Mouse (Mus musculus) midbrain, postnatal 0 days (tissue): Measurements from ENCODE around the gene Tnfsf13b. TPM values are rescaled to one million over a fixed set of nuclear protein-coding genes. Genes with fewer than 3 reads are reported as not detected.

ENCODE experiments used
- ATAC-seq: fragments of 200-750 bp; cut with Nextera tagmentation; 2 replicates; pipeline ENCODE4 v1.8.0; 2017; ENCODE audit warnings: moderate number of reproducible peaks, mild to moderate bottlenecking, moderate TSS enrichment, moderate library complexity; ENCODE audit not compliant: low FRiP score
- DNase-seq: peaks from one replicate; pipeline ENCODE4 v3.0.0-alpha.2; 2015; ENCODE audit warnings: low spot score
- H3K27ac ChIP-seq: fragments of 300-500 bp; sonication (generic); 2 replicates; pipeline ENCODE4 v1.5.1; 2014; ENCODE audit warnings: low read depth, mild to moderate bottlenecking, low read length, mixed read lengths
- H3K27me3 ChIP-seq: fragments of 300-500 bp; sonication (generic); 2 replicates; pipeline ENCODE4 v1.6.1; 2014; ENCODE audit warnings: low read length, control low read depth, mixed read lengths; ENCODE audit not compliant: insufficient read depth
- H3K36me3 ChIP-seq: fragments of 300-500 bp; sonication (generic); 2 replicates; pipeline ENCODE4 v1.6.1; 2014; ENCODE audit warnings: low read length, control low read depth, mixed read lengths; ENCODE audit not compliant: insufficient read depth
- H3K4me1 ChIP-seq: fragments of 300-500 bp; sonication (generic); 2 replicates; pipeline ENCODE4 v1.6.1; 2014; ENCODE audit warnings: mild to moderate bottlenecking, control low read depth, antibody characterized with exemption, low read length, mixed read lengths; ENCODE audit not compliant: insufficient read depth
- H3K4me2 ChIP-seq: fragments of 300-500 bp; sonication (generic); 2 replicates; pipeline ENCODE4 v1.6.1; 2014; ENCODE audit warnings: low read depth, mild to moderate bottlenecking, low read length, mixed read lengths; ENCODE audit not compliant: poor library complexity, severe bottlenecking
- H3K4me3 ChIP-seq: fragments of 300-500 bp; sonication (generic); 2 replicates; pipeline ENCODE4 v1.5.1; 2014; ENCODE audit warnings: low read depth, mild to moderate bottlenecking, low read length, moderate library complexity
- H3K9ac ChIP-seq: fragments of 300-500 bp; sonication (generic); replicated peaks from 2 replicates; pipeline ENCODE4 v1.6.1; 2014; ENCODE audit warnings: mild to moderate bottlenecking, low read length, moderate library complexity, mixed read lengths; ENCODE audit not compliant: poor library complexity, severe bottlenecking
- H3K9me3 ChIP-seq: fragments of 300-500 bp; sonication (generic); 2 replicates; pipeline ENCODE4 v1.6.1; 2016; ENCODE audit warnings: low read length, control low read depth
- CTCF ChIP-seq: IDR thresholded peaks from 2 replicates; pipeline ENCODE4 v1.5.1; 2016; ENCODE audit warnings: antibody characterized with exemption, mild to moderate bottlenecking
- WGBS: fragments of 180-500 bp; shearing (Covaris S2); extraction: QIAGEN DNeasy Blood & Tissue Kit; methylation state at CpG from one replicate; pipeline ENCODE4 v1.1.7; 2014; 5-methylcytosine and 5-hydroxymethylcytosine counted together
- polyA plus RNA-seq: library from polyadenylated mRNA; unstranded; fragments of >200 nt; fragmentation: Nextera tagmentation; extraction: Ambion mirVana; gene quantifications from 2 replicates; pipeline ENCODE4 v1.2.1, GENCODE M21; 2015
- total RNA-seq: library from RNA; depleted of rRNA; stranded (reverse); fragments of >200 nt; gene quantifications from 2 replicates; pipeline ENCODE4 v1.2.3, GENCODE M21; 2014

The Tnfsf13b gene
- total and polyA plus RNA-seq, 2 experiments from 2014 or later: 1.1 TPM

DNA sequence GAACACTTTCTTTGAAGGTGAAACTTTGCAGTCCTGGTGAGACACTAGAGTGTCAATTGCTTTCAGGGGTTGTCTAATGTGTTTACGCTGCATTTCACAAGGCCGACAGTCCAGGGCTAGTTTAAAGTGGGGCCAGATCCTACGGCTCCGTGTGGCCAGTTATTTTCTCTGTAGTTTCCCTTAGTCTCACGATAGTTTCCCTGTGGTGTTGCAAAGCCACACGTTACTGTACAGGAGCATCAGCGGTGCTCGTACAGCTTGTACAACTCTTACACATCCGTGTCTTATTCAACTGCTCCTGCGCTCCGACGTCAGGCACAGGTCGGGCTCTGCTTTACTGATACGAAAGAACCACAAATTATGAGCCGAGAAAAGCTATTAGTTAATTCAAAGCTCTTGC is 29.3 kb upstream of the Tnfsf13b start:
- WGBS: 53% methylated on average over 15 of the region's 15 CpGs
- Histone ChIP-seq H3K4me2 (peak overlapping the region; percentile 87), H3K4me1 (peaks cover 19% of the 10 kb centered on the region), H3K36me3 (peaks cover 15% of the 10 kb centered on the region), H3K4me3 (peak overlapping the region; percentile 64), H3K27ac (no peak overlapping the region), H3K9ac (no peak overlapping the region), H3K9me3 (no peaks in the 10 kb centered on the region), H3K27me3 (no peaks in the 10 kb centered on the region)
- no peak for TF ChIP-seq CTCF
- DNase-seq (no peak), ATAC-seq (no peak)

DNA sequence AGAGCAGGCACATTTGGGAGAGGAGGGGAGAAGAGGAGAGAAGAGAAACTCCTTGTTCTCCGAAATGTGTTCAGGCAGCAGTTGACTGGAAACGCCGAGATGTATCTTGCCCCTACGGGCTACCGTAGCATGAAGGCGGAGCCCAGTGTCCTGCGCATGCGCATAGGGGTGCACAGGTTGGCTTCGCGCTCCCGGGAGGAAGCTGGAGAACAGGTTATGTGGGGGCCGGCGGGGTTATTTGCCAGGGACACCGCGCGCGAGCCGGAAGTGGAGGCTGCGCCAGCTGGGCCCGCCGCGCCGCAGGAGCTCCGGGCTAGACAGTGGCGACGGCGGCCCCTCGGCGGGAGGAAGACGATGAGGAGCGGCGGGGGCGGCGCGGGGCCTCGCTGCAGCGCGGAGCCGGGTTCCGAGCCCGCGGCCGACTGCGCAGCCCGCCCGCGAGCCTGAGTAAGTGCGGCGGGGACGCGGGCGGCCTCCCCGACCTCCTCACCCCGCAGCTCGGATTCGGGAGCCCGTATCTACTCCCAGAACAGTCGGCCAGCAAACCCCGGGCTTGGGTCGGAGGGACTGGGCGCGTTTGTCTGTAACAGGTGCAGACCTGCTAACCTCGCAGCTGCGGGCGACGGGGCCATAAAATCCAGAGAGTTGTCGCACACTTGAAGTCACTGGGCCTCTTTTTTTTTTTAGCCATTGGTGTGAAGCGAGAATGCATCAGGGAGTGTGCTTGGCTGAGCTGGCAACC is 28.5 kb upstream of the Tnfsf13b start, which contains the start of the genes Lig4 and Abhd13:
TSS of gene Lig4 (minus strand) at position 114 of the 742 bp plus-strand sequence.
TSS of gene Abhd13 (plus strand) at position 135 of the 742 bp plus-strand sequence.
- TF ChIP-seq CTCF: no peak
- WGBS: 0% methylated on average over 62 of the region's 68 CpGs
- ATAC-seq (peak; percentile 79), DNase-seq (peak; percentile 98)
- H3K4me1 ChIP-seq: peaks cover 19% of the 10 kb centered on the region
- no peaks in the 10 kb centered on the region for H3K9me3 ChIP-seq
- H3K36me3 ChIP-seq: peaks cover 8% of the 10 kb centered on the region
- peak within 1 kb of the TSS; percentile 73 for H3K9ac ChIP-seq
- H3K4me2 ChIP-seq: peak within 1 kb of the TSS; percentile 87
- H3K27me3 ChIP-seq: no peaks in the 10 kb centered on the region
- H3K4me3 ChIP-seq: peak within 1 kb of the TSS; percentile 64
- H3K27ac ChIP-seq: peak within 1 kb of the TSS; percentile 84

DNA sequence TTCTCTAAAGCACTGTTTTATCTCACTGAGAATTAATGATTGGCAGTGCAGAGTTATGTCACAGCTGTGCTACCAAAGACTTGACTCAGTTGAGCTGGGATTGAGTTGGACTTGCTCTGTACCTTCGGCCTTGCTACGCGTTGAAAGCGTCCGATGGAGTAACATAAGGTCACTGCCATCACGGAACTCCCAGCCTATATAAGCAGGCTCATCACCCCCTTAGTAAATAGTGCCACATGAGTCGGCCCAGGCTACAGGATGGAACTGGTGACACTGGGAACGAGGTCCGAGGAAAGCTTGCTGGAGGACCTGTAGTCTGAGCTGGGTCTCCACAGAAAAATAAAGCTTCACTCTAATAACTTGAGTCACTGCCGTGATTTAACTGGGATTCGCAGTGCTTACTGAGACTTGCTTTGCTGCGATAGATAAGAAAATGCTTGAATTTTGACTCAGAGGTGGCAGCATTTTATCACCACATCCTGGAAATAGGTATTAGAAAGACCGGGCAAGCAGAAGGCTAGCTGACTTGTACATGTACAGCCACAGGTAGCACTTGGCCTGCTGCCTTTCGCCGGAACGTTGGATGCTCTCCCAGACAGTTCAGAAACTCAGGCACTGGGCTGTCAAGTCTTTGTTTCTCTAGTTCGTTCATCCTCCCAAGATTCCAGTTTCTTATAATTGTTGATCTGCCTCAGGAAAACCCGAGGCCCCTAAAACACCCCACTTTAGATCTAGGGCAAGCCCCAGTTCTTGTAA is 27.6 kb upstream of the Tnfsf13b start:
- no peaks in the 10 kb centered on the region for H3K9me3 ChIP-seq
- TF ChIP-seq CTCF: no peak
- peaks cover 3% of the 10 kb centered on the region; the same call in 1 of the 2 replicates for H3K36me3 ChIP-seq
- no peak overlapping the region for H3K27ac ChIP-seq
- peaks cover 19% of the 10 kb centered on the region for H3K4me1 ChIP-seq
- peak overlapping the region; percentile 64 for H3K4me3 ChIP-seq
- peak overlapping the region; percentile 73 for H3K9ac ChIP-seq
- WGBS: 58% methylated on average over 18 of the region's 18 CpGs
- H3K27me3 ChIP-seq: no peaks in the 10 kb centered on the region
- ATAC-seq (no peak), DNase-seq (no peak)
- peak overlapping the region; percentile 87 for H3K4me2 ChIP-seq

DNA sequence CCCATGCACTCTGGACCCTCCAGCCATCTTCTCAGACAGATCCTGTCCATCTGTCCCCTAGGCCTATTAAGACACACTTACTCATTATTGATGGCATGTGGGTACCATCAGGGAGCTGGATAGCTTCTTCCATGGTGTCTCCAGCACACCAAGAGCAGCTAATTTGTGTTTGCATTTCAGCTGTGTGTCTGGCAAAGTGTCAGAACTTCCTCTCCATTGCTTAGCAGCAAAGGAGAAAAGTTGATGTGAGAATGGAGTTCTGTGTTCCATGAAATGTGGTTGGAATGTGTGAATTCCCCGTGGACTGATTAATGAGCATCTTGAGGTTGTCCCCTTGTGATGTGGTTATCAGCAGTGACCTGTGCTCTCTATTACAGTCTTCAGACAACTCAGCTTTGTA is 26.5 kb upstream of the Tnfsf13b start:
- DNase-seq (no peak), ATAC-seq (no peak)
- peaks cover 19% of the 10 kb centered on the region for H3K4me1 ChIP-seq
- 82% methylated on average over 1 of the region's 1 CpGs for WGBS
- H3K36me3 ChIP-seq: peaks cover 3% of the 10 kb centered on the region; the same call in 1 of the 2 replicates
- no peak overlapping the region for H3K4me3 ChIP-seq
- H3K9ac ChIP-seq: no peak overlapping the region
- H3K27ac ChIP-seq: no peak overlapping the region
- H3K4me2 ChIP-seq: no peak overlapping the region
- TF ChIP-seq CTCF: no peak
- H3K9me3 ChIP-seq: no peaks in the 10 kb centered on the region
- H3K27me3 ChIP-seq: no peaks in the 10 kb centered on the region

DNA sequence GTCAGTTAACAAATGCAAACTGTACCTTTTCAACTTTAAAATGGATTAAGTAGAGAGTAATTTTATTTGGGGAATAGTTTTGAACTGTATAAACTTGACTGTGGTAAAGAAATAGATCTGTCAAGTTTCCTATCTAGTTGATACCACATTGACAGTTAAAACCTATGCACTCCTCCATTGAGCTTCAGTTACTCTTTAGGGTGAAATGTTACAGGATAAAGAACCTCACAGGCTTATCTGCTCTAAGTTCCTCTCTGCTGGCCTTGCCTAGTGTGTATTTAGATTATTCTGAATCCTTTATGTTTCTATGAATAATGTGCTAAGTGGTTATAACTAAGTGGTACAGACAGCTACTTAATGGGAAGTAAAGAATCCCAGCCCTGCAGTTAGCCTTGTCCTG is 26.1 kb upstream of the Tnfsf13b start:
- DNase-seq (no peak), ATAC-seq (no peak)
- H3K9me3 ChIP-seq: no peaks in the 10 kb centered on the region
- H3K4me1 ChIP-seq: peaks cover 17% of the 10 kb centered on the region
- no peak overlapping the region for H3K4me2 ChIP-seq
- no peak for TF ChIP-seq CTCF
- no peak overlapping the region for H3K9ac ChIP-seq
- H3K27me3 ChIP-seq: no peaks in the 10 kb centered on the region
- peaks cover 3% of the 10 kb centered on the region; the same call in 1 of the 2 replicates for H3K36me3 ChIP-seq
- H3K27ac ChIP-seq: no peak overlapping the region
- H3K4me3 ChIP-seq: no peak overlapping the region

DNA sequence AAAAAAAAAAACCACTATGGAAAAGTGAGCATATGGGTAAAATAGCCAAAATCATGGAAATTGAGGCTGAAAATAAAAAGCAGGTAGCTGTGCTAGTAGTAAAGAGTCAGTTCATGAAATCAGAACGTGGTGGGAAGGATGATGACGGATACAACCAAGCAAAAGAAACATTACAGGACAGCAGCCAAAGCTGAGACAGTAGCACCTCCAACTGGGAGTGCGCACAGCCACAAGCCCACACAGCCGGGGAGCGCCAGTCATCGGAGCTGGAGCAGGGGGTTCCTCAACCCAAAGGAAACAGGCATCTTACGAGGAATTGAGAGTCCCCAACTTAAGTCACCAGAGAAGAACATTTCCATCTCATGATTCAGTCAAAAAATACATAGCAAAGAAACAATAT is 2.2 kb upstream of the Tnfsf13b start:
- H3K27me3 ChIP-seq: no peaks in the 10 kb centered on the region; the same call in 1 of the 2 replicates
- H3K9me3 ChIP-seq: no peaks in the 10 kb centered on the region
- H3K27ac ChIP-seq: no peak overlapping the region
- no peak for DNase-seq
- 86% methylated on average over 7 of the region's 7 CpGs for WGBS
- no peak for TF ChIP-seq CTCF
- no peak overlapping the region for H3K4me2 ChIP-seq
- no peaks in the 10 kb centered on the region for H3K36me3 ChIP-seq
- H3K9ac ChIP-seq: no peak overlapping the region
- no peak overlapping the region for H3K4me3 ChIP-seq
- ATAC-seq: no peak
- H3K4me1 ChIP-seq: no peaks in the 10 kb centered on the region
